Mouse (Mus musculus) MEL (cell line): ENCODE measurements at regions not wholly inside any gene's neighbourhood (a gene's known extent, or its start where the extent isn't known, plus 50 kb on each side); places are given as distances from the start of the nearest gene placed in this dataset.

ENCODE experiments used
- DNase-seq: peaks from one replicate; pipeline ENCODE4 v3.0.0; 2011; ENCODE audit warnings: low read depth, low spot score
- H3K27ac ChIP-seq: 2 replicates; pipeline ENCODE4 v1.5.1; 2012; ENCODE audit warnings: low read depth, mild to moderate bottlenecking, control low read depth, low read length, moderate library complexity; ENCODE audit not compliant: control insufficient read depth
- H3K27me3 ChIP-seq, 2 experiments: fragments of 150-350 bp in 1 of 2; sonication (generic) in 1 of 2; 2 replicates each; pipeline ENCODE4 v1.6.1; 2012; ENCODE audit warnings: low read length in 2 of 2, mild to moderate bottlenecking in 2 of 2, improper control_type of control experiment in 1 of 2, moderate library complexity in 1 of 2; ENCODE audit not compliant: insufficient read depth in 2 of 2, control insufficient read depth in 1 of 2
- H3K36me3 ChIP-seq, 2 experiments: 2 replicates each; pipeline ENCODE4 v1.6.1; 2012 to 2014; ENCODE audit warnings: low read length in 2 of 2, improper control_type of control experiment in 1 of 2, inconsistent platforms in 1 of 2, mild to moderate bottlenecking in 1 of 2; ENCODE audit not compliant: insufficient read depth in 2 of 2, control insufficient read depth in 1 of 2
- H3K4me1 ChIP-seq, 2 experiments: fragments of 150-350 bp in 1 of 2; sonication (generic) in 1 of 2; 2 replicates each; pipeline ENCODE4 v1.6.1; 2012; ENCODE audit warnings: low read length in 2 of 2, improper control_type of control experiment in 1 of 2, mild to moderate bottlenecking in 1 of 2; ENCODE audit not compliant: insufficient read depth in 2 of 2, control insufficient read depth in 1 of 2
- H3K4me3 ChIP-seq, 2 experiments: fragments of 150-350 bp in 1 of 2; sonication (generic) in 1 of 2; 2 replicates each; pipeline ENCODE4 v1.5.1; 2012; ENCODE audit warnings: low read depth in 2 of 2, low read length in 2 of 2, mild to moderate bottlenecking in 2 of 2, moderate library complexity in 2 of 2, control low read depth in 1 of 2, improper control_type of control experiment in 1 of 2; ENCODE audit not compliant: control insufficient read depth in 1 of 2, insufficient read depth in 1 of 2
- H3K79me2 ChIP-seq: 2 replicates; pipeline ENCODE4 v1.6.1; 2012; ENCODE audit warnings: mild to moderate bottlenecking, low read length, moderate library complexity; ENCODE audit not compliant: control insufficient read depth, poor library complexity, insufficient read depth
- H3K9ac ChIP-seq: 2 replicates; pipeline ENCODE4 v1.6.1; 2012; ENCODE audit warnings: low read depth, mild to moderate bottlenecking, control low read depth, low read length, moderate library complexity; ENCODE audit not compliant: control insufficient read depth, poor library complexity, severe bottlenecking
- H3K9me3 ChIP-seq: fragments of 150-350 bp; sonication (generic); replicated peaks from 2 replicates; pipeline ENCODE4 v1.6.1; 2012; ENCODE audit warnings: mild to moderate bottlenecking, low read length, improper control_type of control experiment, moderate library complexity; ENCODE audit not compliant: insufficient read depth
- CHD2 ChIP-seq: IDR thresholded peaks from 2 replicates; pipeline ENCODE4 v1.6.1; 2011; ENCODE audit warnings: low read length, improper control_type of control experiment
- E2F4 ChIP-seq: IDR thresholded peaks from 2 replicates; pipeline ENCODE4 v1.6.1; 2011; ENCODE audit warnings: low read depth, low read length, improper control_type of control experiment, borderline replicate concordance
- ELF1 ChIP-seq: IDR thresholded peaks from 2 replicates; pipeline ENCODE4 v1.6.1; 2014; ENCODE audit warnings: low read depth, mild to moderate bottlenecking, inconsistent platforms, low read length, improper control_type of control experiment, moderate library complexity
- ETS1 ChIP-seq: IDR thresholded peaks from 2 replicates; pipeline ENCODE4 v1.6.1; 2012; ENCODE audit warnings: low read depth, mild to moderate bottlenecking, inconsistent platforms, low read length, improper control_type of control experiment, moderate library complexity
- GABPA ChIP-seq: IDR thresholded peaks from 2 replicates; pipeline ENCODE4 v1.6.1; 2012; ENCODE audit warnings: low read depth, mild to moderate bottlenecking, inconsistent platforms, low read length, improper control_type of control experiment, moderate library complexity
- GATA1 ChIP-seq: IDR thresholded peaks from 2 replicates; pipeline ENCODE4 v1.6.1; 2011; ENCODE audit warnings: low read depth, low read length, improper control_type of control experiment
- HCFC1 ChIP-seq: IDR thresholded peaks from 2 replicates; pipeline ENCODE4 v1.6.1; 2012; ENCODE audit warnings: low read depth, mild to moderate bottlenecking, inconsistent platforms, low read length, improper control_type of control experiment, moderate library complexity
- JUND ChIP-seq: IDR thresholded peaks from 2 replicates; pipeline ENCODE4 v1.6.1; 2011; ENCODE audit warnings: low read depth, mild to moderate bottlenecking, improper control_type of control experiment, low read length
- KAT2A ChIP-seq: conservative IDR thresholded peaks from 2 replicates; pipeline ENCODE4 v1.6.1; 2012; ENCODE audit warnings: low read depth, low read length, improper control_type of control experiment, inconsistent platforms
- MAZ ChIP-seq: IDR thresholded peaks from 2 replicates; pipeline ENCODE4 v1.6.1; 2012; ENCODE audit warnings: low read depth, mild to moderate bottlenecking, inconsistent platforms, low read length, improper control_type of control experiment
- MEF2A ChIP-seq: IDR thresholded peaks from 2 replicates; pipeline ENCODE4 v1.6.1; 2014; ENCODE audit warnings: low read depth, mild to moderate bottlenecking, inconsistent platforms, low read length, improper control_type of control experiment; ENCODE audit not compliant: poor library complexity, insufficient replicate concordance, severe bottlenecking; ENCODE audit errors: extremely low read depth
- MXI1 ChIP-seq: IDR thresholded peaks from 2 replicates; pipeline ENCODE4 v1.6.1; 2011; ENCODE audit warnings: mild to moderate bottlenecking, low read depth, low read length, improper control_type of control experiment
- MYB ChIP-seq: IDR thresholded peaks from 2 replicates; pipeline ENCODE4 v1.6.1; 2011; ENCODE audit warnings: mild to moderate bottlenecking, low read depth, low read length, improper control_type of control experiment
- POLR2A ChIP-seq, 2 experiments: IDR thresholded peaks; 2 replicates each; pipeline ENCODE4 v1.6.1; 2011 to 2012; ENCODE audit warnings: low read length in 2 of 2, mild to moderate bottlenecking in 2 of 2, control low read depth in 1 of 2, improper control_type of control experiment in 1 of 2, low read depth in 1 of 2, moderate library complexity in 1 of 2; ENCODE audit not compliant: control insufficient read depth in 1 of 2, insufficient read depth in 1 of 2, poor library complexity in 1 of 2
- POLR2AphosphoS5 ChIP-seq: IDR thresholded peaks from 2 replicates; pipeline ENCODE4 v1.6.1; 2012; ENCODE audit warnings: low read depth, borderline replicate concordance, mild to moderate bottlenecking, inconsistent platforms, low read length, moderate library complexity, mixed read lengths
- RAD21 ChIP-seq: IDR thresholded peaks from 2 replicates; pipeline ENCODE4 v1.6.1; 2011; ENCODE audit warnings: mild to moderate bottlenecking, low read depth, low read length, improper control_type of control experiment
- RCOR1 ChIP-seq: IDR thresholded peaks from 2 replicates; pipeline ENCODE4 v1.6.1; 2012; ENCODE audit warnings: low read depth, mild to moderate bottlenecking, inconsistent platforms, low read length, improper control_type of control experiment
- TBP ChIP-seq: IDR thresholded peaks from 2 replicates; pipeline ENCODE4 v1.8.0; 2011; ENCODE audit warnings: low read depth, low read length, improper control_type of control experiment
- TCF12 ChIP-seq: IDR thresholded peaks from 2 replicates; pipeline ENCODE4 v1.6.1; 2014; ENCODE audit warnings: low read depth, mild to moderate bottlenecking, inconsistent platforms, low read length, improper control_type of control experiment, moderate library complexity
- USF1 ChIP-seq: IDR thresholded peaks from 2 replicates; pipeline ENCODE4 v1.6.1; 2014; ENCODE audit warnings: low read depth, mild to moderate bottlenecking, inconsistent platforms, low read length, improper control_type of control experiment, moderate library complexity
- USF2 ChIP-seq, 2 experiments: IDR thresholded peaks; 2 replicates each; pipeline ENCODE4 v1.6.1; 2011 to 2012; ENCODE audit warnings: improper control_type of control experiment in 2 of 2, low read length in 2 of 2, borderline replicate concordance in 1 of 2, inconsistent platforms in 1 of 2, low read depth in 1 of 2, mild to moderate bottlenecking in 1 of 2; ENCODE audit not compliant: insufficient read depth in 1 of 2

DNA sequence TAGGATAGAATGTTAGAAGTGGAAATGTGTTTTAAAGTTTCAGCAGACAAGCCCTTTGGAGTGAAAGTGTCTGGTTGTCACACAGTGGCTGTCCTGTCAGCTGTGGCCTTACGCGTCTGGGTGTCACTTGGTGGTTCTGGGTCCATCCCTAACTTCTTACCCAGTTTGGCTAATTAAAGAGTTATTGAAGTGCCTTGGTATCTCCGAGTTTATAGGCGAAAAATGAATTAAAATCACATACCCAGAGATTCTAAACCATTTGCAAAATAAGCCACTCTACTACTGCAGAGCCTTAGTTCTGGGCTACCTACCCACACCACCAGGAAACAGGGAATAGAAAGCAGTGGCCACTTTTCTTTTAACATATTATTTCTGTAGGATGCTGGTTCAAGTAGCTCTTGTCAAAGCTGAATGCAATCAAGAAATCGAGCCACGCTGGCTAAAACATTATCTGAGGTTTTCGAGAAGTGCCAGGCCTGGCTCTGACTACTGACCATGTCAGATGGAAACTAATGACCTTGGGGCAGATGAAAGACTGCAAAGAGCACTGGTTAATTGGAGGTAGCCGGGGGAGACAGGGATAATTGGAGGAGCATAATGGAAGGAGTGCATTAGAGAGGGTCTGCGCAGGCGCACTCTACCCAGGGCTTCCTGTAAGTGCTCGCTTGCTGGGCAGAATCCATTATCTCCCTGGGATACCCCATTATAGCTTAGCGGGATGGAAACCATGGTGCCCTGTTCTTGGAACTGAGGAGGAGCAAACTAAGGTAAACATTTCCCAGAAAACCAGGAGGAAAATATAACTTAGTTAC is 96.8 kb upstream of the Rasgrp1 start:
- no peak for DNase-seq
- Histone ChIP-seq H3K4me3 (no peak overlapping the region), H3K36me3 (no peaks in the 10 kb centered on the region), H3K4me1 (no peaks in the 10 kb centered on the region), H3K79me2 (no peaks in the 10 kb centered on the region), H3K27me3 (no peaks in the 10 kb centered on the region), H3K9me3 (no peaks in the 10 kb centered on the region), H3K9ac (no peak overlapping the region), H3K27ac (no peak overlapping the region)
- no peak for TF ChIP-seq USF1
- TF ChIP-seq CHD2: no peak
- TF ChIP-seq JUND: no peak
- TF ChIP-seq RAD21: no peak
- TF ChIP-seq KAT2A: no peak
- TF ChIP-seq TCF12: no peak
- TF ChIP-seq GATA1: no peak

DNA sequence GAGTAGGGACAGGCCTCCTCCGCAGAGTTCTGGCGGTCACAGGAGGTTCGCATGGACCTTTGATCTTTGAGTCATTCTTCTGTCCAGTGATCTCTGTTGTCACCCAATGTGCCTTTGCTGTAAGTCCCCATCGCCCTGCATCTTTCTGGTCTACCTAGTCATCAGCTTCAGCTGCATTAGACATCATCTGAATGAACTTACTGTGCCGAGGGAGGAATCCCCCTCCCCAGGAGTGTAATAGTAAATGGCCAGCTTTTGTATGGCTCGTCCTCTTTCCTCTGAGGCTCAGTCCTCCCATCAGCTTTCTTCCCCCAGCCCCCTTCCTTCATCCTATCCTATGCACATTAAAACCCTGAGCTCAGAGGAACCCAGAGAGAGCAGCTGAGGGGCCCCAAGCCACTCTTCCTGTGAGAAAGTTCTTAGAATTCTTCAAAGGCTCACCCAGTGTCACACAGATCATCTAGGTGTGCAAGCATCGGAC is 98.0 kb upstream of the Rasgrp1 start:
- no peak for TF ChIP-seq MXI1
- TF ChIP-seq TBP: no peak
- TF ChIP-seq MAZ: no peak
- TF ChIP-seq ETS1: no peak
- TF ChIP-seq ELF1: no peak
- no peak for TF ChIP-seq POLR2A (IDR thresholded peaks at IDR 0.05; ENCODE audit: control insufficient read depth in 1 of 2, insufficient read depth in 1 of 2, low read depth in 1 of 2, low read length in 2 of 2, poor library complexity in 1 of 2)
- no peak for TF ChIP-seq RCOR1
- no peak for TF ChIP-seq GABPA
- TF ChIP-seq TCF12: no peak
- TF ChIP-seq RAD21: no peak
- TF ChIP-seq HCFC1: no peak
- no peak for TF ChIP-seq MEF2A
- no peak for TF ChIP-seq E2F4
- no peak for TF ChIP-seq USF2 (IDR thresholded peaks at IDR 0.05; ENCODE audit: borderline replicate concordance in 1 of 2, insufficient read depth in 1 of 2, low read depth in 1 of 2, low read length in 2 of 2)
- no peak for TF ChIP-seq MYB
- no peak for TF ChIP-seq POLR2AphosphoS5
- TF ChIP-seq USF1: no peak
- no peak overlapping the region for H3K9ac ChIP-seq
- no peak for DNase-seq

More for the DNA sequence above, 98.0 kb upstream of the Rasgrp1 start:
- Histone ChIP-seq H3K27ac (no peak overlapping the region), H3K27me3 (no peaks in the 10 kb centered on the region), H3K9me3 (no peaks in the 10 kb centered on the region), H3K36me3 (no peaks in the 10 kb centered on the region), H3K4me1 (no peaks in the 10 kb centered on the region), H3K4me3 (no peak overlapping the region), H3K79me2 (no peaks in the 10 kb centered on the region)
